Mouse (Mus musculus): Measurements from ENCODE around the gene Wee1. TPM values are rescaled to one million over a fixed set of nuclear protein-coding genes. Genes with fewer than 3 reads are reported as not detected.
"Not testable (repeated sequence)": the region's sequence is repeated elsewhere in the genome, so short reads cannot be mapped to it uniquely, and the experiment has no call there.

Wee1 gene
- polyA plus RNA-seq, 1 experiment from 2014 or later: 5.7 TPM

- Histone ChIP-seq H3K4me3 (replicated peaks; ENCODE audit: low read length) (no peak overlapping the region), H3K36me3 (replicated peaks; ENCODE audit: control insufficient read depth, insufficient read depth) (peaks cover 9% of the 10 kb centered on the region), H3K27ac (no peak overlapping the region), H3K4me2 (replicated peaks) (no peak overlapping the region), H3K9me3 (ENCODE audit: control insufficient read depth, low read length) (no peaks in the 10 kb centered on the region), H3K4me1 (replicated peaks; ENCODE audit: control insufficient read depth, insufficient read depth, low read length) (no peaks in the 10 kb centered on the region), H3K9ac (no peak overlapping the region), H3K27me3 (ENCODE audit: control insufficient read depth, insufficient read depth, low read length) (no peaks in the 10 kb centered on the region)
- WGBS: 77% methylated on average over 5 of the region's 5 CpGs
- ATAC-seq (ENCODE audit: low FRiP score) (no peak), DNase-seq (ENCODE audit: low spot score) (no peak)
These were observed 20.6 kb upstream of the Wee1 start for GRCm38 (mm10) chr7:110101266-110101665.

GRCm38 (mm10) chr7:110105041-110105440 lies 16.8 kb upstream of the Wee1 start:
- WGBS: 90% methylated on average over 5 of the region's 5 CpGs
- Histone ChIP-seq H3K27me3 (ENCODE audit: control insufficient read depth, insufficient read depth, low read length) (no peaks in the 10 kb centered on the region), H3K36me3 (replicated peaks; ENCODE audit: control insufficient read depth, insufficient read depth) (no peaks in the 10 kb centered on the region), H3K9ac (no peak overlapping the region), H3K27ac (no peak overlapping the region), H3K4me3 (replicated peaks; ENCODE audit: low read length) (no peak overlapping the region), H3K4me1 (replicated peaks; ENCODE audit: control insufficient read depth, insufficient read depth, low read length) (peaks cover 5% of the 10 kb centered on the region), H3K4me2 (replicated peaks) (no peak overlapping the region), H3K9me3 (ENCODE audit: control insufficient read depth, low read length) (no peaks in the 10 kb centered on the region)
- ATAC-seq (ENCODE audit: low FRiP score) (no peak), DNase-seq (ENCODE audit: low spot score) (no peak)

GRCm38 (mm10) chr7:110106633-110107032 lies 15.2 kb upstream of the Wee1 start:
- no peak for ATAC-seq (ENCODE audit: low FRiP score)
- peaks cover 5% of the 10 kb centered on the region for H3K4me1 ChIP-seq (replicated peaks; ENCODE audit: control insufficient read depth, insufficient read depth, low read length)
- H3K4me2 ChIP-seq (replicated peaks): no peak overlapping the region
- H3K36me3 ChIP-seq (replicated peaks; ENCODE audit: control insufficient read depth, insufficient read depth): no peaks in the 10 kb centered on the region
- DNase-seq (ENCODE audit: low spot score): no peak
- H3K4me3 ChIP-seq (replicated peaks; ENCODE audit: low read length): no peak overlapping the region
- no peaks in the 10 kb centered on the region for H3K9me3 ChIP-seq (ENCODE audit: control insufficient read depth, low read length)
- H3K27ac ChIP-seq: no peak overlapping the region
- no peaks in the 10 kb centered on the region for H3K27me3 ChIP-seq (ENCODE audit: control insufficient read depth, insufficient read depth, low read length)
- 88% methylated on average over 3 of the region's 3 CpGs for WGBS
- H3K9ac ChIP-seq: no peak overlapping the region

GRCm38 (mm10) chr7:110108524-110108923 lies 13.3 kb upstream of the Wee1 start:
- 93% methylated on average over 3 of the region's 3 CpGs for WGBS
- H3K27me3 ChIP-seq (ENCODE audit: control insufficient read depth, insufficient read depth, low read length); H3K4me3 ChIP-seq (replicated peaks; ENCODE audit: low read length); H3K4me2 ChIP-seq (replicated peaks); H3K27ac ChIP-seq; H3K9me3 ChIP-seq (ENCODE audit: control insufficient read depth, low read length); DNase-seq (ENCODE audit: low spot score); H3K9ac ChIP-seq; H3K36me3 ChIP-seq (replicated peaks; ENCODE audit: control insufficient read depth, insufficient read depth); ATAC-seq (ENCODE audit: low FRiP score); H3K4me1 ChIP-seq (replicated peaks; ENCODE audit: control insufficient read depth, insufficient read depth, low read length): not testable (repeated sequence)

GRCm38 (mm10) chr7:110108967-110109610 lies 12.8 kb upstream of the Wee1 start:
- Histone ChIP-seq H3K27me3 (ENCODE audit: control insufficient read depth, insufficient read depth, low read length) (no peaks in the 10 kb centered on the region), H3K4me1 (replicated peaks; ENCODE audit: control insufficient read depth, insufficient read depth, low read length) (peaks cover 5% of the 10 kb centered on the region), H3K9me3 (ENCODE audit: control insufficient read depth, low read length) (no peaks in the 10 kb centered on the region), H3K4me3 (replicated peaks; ENCODE audit: low read length) (no peak overlapping the region), H3K36me3 (replicated peaks; ENCODE audit: control insufficient read depth, insufficient read depth) (no peaks in the 10 kb centered on the region), H3K4me2 (replicated peaks) (peak overlapping the region; percentile 15; the same call in 1 of the 2 replicates), H3K27ac (no peak overlapping the region), H3K9ac (no peak overlapping the region)
- ATAC-seq (ENCODE audit: low FRiP score) (no peak), DNase-seq (ENCODE audit: low spot score) (no peak)
- 18% methylated on average over 11 of the region's 11 CpGs for WGBS

- no peak overlapping the region for H3K9ac ChIP-seq
- no peak overlapping the region for H3K4me2 ChIP-seq (replicated peaks)
- 54% methylated on average over 4 of the region's 4 CpGs for WGBS
- H3K9me3 ChIP-seq (ENCODE audit: control insufficient read depth, low read length): no peaks in the 10 kb centered on the region
- no peak overlapping the region for H3K4me3 ChIP-seq (replicated peaks; ENCODE audit: low read length)
- no peak for DNase-seq (ENCODE audit: low spot score)
- no peak overlapping the region for H3K27ac ChIP-seq
- H3K4me1 ChIP-seq (replicated peaks; ENCODE audit: control insufficient read depth, insufficient read depth, low read length): peaks cover 5% of the 10 kb centered on the region
- H3K36me3 ChIP-seq (replicated peaks; ENCODE audit: control insufficient read depth, insufficient read depth): no peaks in the 10 kb centered on the region
- no peaks in the 10 kb centered on the region for H3K27me3 ChIP-seq (ENCODE audit: control insufficient read depth, insufficient read depth, low read length)
- ATAC-seq (ENCODE audit: low FRiP score): no peak
These were observed 11.7 kb upstream of the Wee1 start for GRCm38 (mm10) chr7:110110061-110110656.

- ATAC-seq (ENCODE audit: low FRiP score) (no peak), DNase-seq (ENCODE audit: low spot score) (no peak)
- H3K36me3 ChIP-seq (replicated peaks; ENCODE audit: control insufficient read depth, insufficient read depth): no peaks in the 10 kb centered on the region
- no peaks in the 10 kb centered on the region for H3K9me3 ChIP-seq (ENCODE audit: control insufficient read depth, low read length)
- no peak overlapping the region for H3K4me2 ChIP-seq (replicated peaks)
- H3K4me1 ChIP-seq (replicated peaks; ENCODE audit: control insufficient read depth, insufficient read depth, low read length): no peaks in the 10 kb centered on the region
- 80% methylated on average over 5 of the region's 5 CpGs for WGBS
- H3K4me3 ChIP-seq (replicated peaks; ENCODE audit: low read length): no peak overlapping the region
- no peak overlapping the region for H3K9ac ChIP-seq
- H3K27ac ChIP-seq: no peak overlapping the region
- no peaks in the 10 kb centered on the region for H3K27me3 ChIP-seq (ENCODE audit: control insufficient read depth, insufficient read depth, low read length)
These were observed 7.1 kb upstream of the Wee1 start for GRCm38 (mm10) chr7:110114699-110115098.

- no peaks in the 10 kb centered on the region for H3K27me3 ChIP-seq (ENCODE audit: control insufficient read depth, insufficient read depth, low read length)
- ATAC-seq (ENCODE audit: low FRiP score) (no peak), DNase-seq (ENCODE audit: low spot score) (no peak)
- no peak overlapping the region for H3K27ac ChIP-seq
- H3K4me2 ChIP-seq (replicated peaks): no peak overlapping the region
- H3K36me3 ChIP-seq (replicated peaks; ENCODE audit: control insufficient read depth, insufficient read depth): no peaks in the 10 kb centered on the region
- no peak overlapping the region for H3K9ac ChIP-seq
- H3K9me3 ChIP-seq (ENCODE audit: control insufficient read depth, low read length): no peaks in the 10 kb centered on the region
- no peaks in the 10 kb centered on the region for H3K4me1 ChIP-seq (replicated peaks; ENCODE audit: control insufficient read depth, insufficient read depth, low read length)
- 9% methylated on average over 1 of the region's 1 CpGs for WGBS
- H3K4me3 ChIP-seq (replicated peaks; ENCODE audit: low read length): no peak overlapping the region
These were observed 5.0 kb upstream of the Wee1 start for GRCm38 (mm10) chr7:110116731-110117291.

- ATAC-seq (ENCODE audit: low FRiP score) (no peak), DNase-seq (ENCODE audit: low spot score) (no peak)
- no peak overlapping the region for H3K4me3 ChIP-seq (replicated peaks; ENCODE audit: low read length)
- no peak overlapping the region for H3K4me2 ChIP-seq (replicated peaks)
- H3K4me1 ChIP-seq (replicated peaks; ENCODE audit: control insufficient read depth, insufficient read depth, low read length): 0 out of 2 replicates have a peak, but pooled peaks cover 3% of the 10 kb centered on the region
- no peaks in the 10 kb centered on the region for H3K36me3 ChIP-seq (replicated peaks; ENCODE audit: control insufficient read depth, insufficient read depth)
- H3K9ac ChIP-seq: no peak overlapping the region
- H3K9me3 ChIP-seq (ENCODE audit: control insufficient read depth, low read length): no peaks in the 10 kb centered on the region
- no peak overlapping the region for H3K27ac ChIP-seq
- H3K27me3 ChIP-seq (ENCODE audit: control insufficient read depth, insufficient read depth, low read length): no peaks in the 10 kb centered on the region
- WGBS: 95% methylated on average over 2 of the region's 2 CpGs
These were observed 3.4 kb upstream of the Wee1 start for GRCm38 (mm10) chr7:110118448-110118847.

All from hindbrain, embryonic 14.5 days (tissue).